Mouse (Mus musculus) mature B cell (primary cell): ENCODE measurements around the gene Tril.

Experiments used
- in situ Hi-C: fragments of 300-500 bp; cut with MboI; formaldehyde crosslinking; loops from 2 replicates; pipeline ENCODE4 v1.14.3; 2019

The Tril gene

GRCm38 (mm10) chr6:53820486-53820985, at the start of gene Tril:
Gene Tril, minus strand, starts transcription at chr6:53820830.
- in situ Hi-C loops: no loop called here

- in situ Hi-C loops: no loop called here
Observed at GRCm38 (mm10) chr6:53863011-53863410, 42.4 kb upstream of the Tril start.

GRCm38 (mm10) chr6:53859106-53859505, 38.5 kb upstream of the Tril start:
- in situ Hi-C loops: no loop called here

- in situ Hi-C loops: no loop called here
Observed at GRCm38 (mm10) chr6:53857822-53858221, 37.2 kb upstream of the Tril start.

- in situ Hi-C loops: no loop called here
Observed at GRCm38 (mm10) chr6:53856775-53857174, 36.1 kb upstream of the Tril start.

- in situ Hi-C loops: no loop called here
Observed at GRCm38 (mm10) chr6:53854971-53855856, 34.6 kb upstream of the Tril start.

GRCm38 (mm10) chr6:53854226-53854625, 33.6 kb upstream of the Tril start:
- in situ Hi-C loops: no loop called here

- in situ Hi-C loops: no loop called here
Observed at GRCm38 (mm10) chr6:53853546-53853945, 32.9 kb upstream of the Tril start.

GRCm38 (mm10) chr6:53844626-53845025, 24.0 kb upstream of the Tril start:
- in situ Hi-C loops: no loop called here

- in situ Hi-C loops: no loop called here
Observed at GRCm38 (mm10) chr6:53825213-53825612, 4.6 kb upstream of the Tril start.

- in situ Hi-C loops: no loop called here
Observed at GRCm38 (mm10) chr6:53821041-53821501, 441 bp upstream of the Tril start.

- in situ Hi-C loops: no loop called here
Observed at GRCm38 (mm10) chr6:53819761-53820485, 707 bp downstream of the Tril start.

GRCm38 (mm10) chr6:53818732-53819661, 1.6 kb downstream of the Tril start:
- in situ Hi-C loops: no loop called here

- in situ Hi-C loops: no loop called here
Observed at GRCm38 (mm10) chr6:53818264-53818731, 2.3 kb downstream of the Tril start.

GRCm38 (mm10) chr6:53817763-53818174, 2.9 kb downstream of the Tril start:
- in situ Hi-C loops: no loop called here

GRCm38 (mm10) chr6:53816661-53817060, 4.0 kb downstream of the Tril start:
- in situ Hi-C loops: no loop called here

- in situ Hi-C loops: no loop called here
Observed at GRCm38 (mm10) chr6:53815691-53816090, 4.9 kb downstream of the Tril start.

- in situ Hi-C loops: no loop called here
Observed at GRCm38 (mm10) chr6:53814214-53814613, 6.4 kb downstream of the Tril start.

GRCm38 (mm10) chr6:53812242-53812641, 8.4 kb downstream of the Tril start:
- in situ Hi-C loops: no loop called here

- in situ Hi-C loops: no loop called here
Observed at GRCm38 (mm10) chr6:53808801-53809200, 11.8 kb downstream of the Tril start.

- in situ Hi-C loops: no loop called here
Observed at GRCm38 (mm10) chr6:53807185-53807584, 13.4 kb downstream of the Tril start.
